Mouse (Mus musculus) testis, postnatal 14 days (tissue): Measurements from ENCODE around the gene E130114P18Rik.
A peak's percentile ranks its signal among the peaks of the same experiment; 100 is the strongest.

Experiments used
- DNase-seq: peaks from one replicate; pipeline ENCODE4 v3.0.0; 2021; ENCODE audit warnings: low spot score

E130114P18Rik gene

GRCm38 (mm10) chr4:97752276-97753010, 25.4 kb downstream of the E130114P18Rik start:
- DNase-seq: no peak

GRCm38 (mm10) chr4:97751483-97752251, 26.2 kb downstream of the E130114P18Rik start:
- DNase-seq: peak; percentile 51

- DNase-seq: peak; percentile 85
Measured at GRCm38 (mm10) chr4:97751030-97751482, 26.8 kb downstream of the E130114P18Rik start.

DNA sequence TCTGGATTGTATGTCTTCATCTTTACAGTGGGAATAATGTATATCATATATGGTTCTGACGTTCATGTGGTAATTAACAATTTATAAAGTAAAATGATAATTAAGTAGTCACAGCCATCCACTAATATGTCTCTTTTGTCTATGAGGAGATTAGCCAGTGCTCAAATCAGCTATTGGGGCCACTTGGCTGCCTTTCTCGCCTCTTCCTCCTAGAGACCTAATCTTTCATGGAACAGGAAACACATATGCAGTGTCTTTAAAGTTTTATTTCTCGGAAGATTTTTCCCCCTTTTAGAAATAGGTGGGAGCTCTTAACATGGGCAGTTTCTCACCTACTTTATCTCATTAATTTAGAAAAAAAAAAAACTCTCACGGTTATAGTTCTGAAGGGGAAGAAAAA, 27.5 kb downstream of the E130114P18Rik start:
- no peak for DNase-seq

DNA sequence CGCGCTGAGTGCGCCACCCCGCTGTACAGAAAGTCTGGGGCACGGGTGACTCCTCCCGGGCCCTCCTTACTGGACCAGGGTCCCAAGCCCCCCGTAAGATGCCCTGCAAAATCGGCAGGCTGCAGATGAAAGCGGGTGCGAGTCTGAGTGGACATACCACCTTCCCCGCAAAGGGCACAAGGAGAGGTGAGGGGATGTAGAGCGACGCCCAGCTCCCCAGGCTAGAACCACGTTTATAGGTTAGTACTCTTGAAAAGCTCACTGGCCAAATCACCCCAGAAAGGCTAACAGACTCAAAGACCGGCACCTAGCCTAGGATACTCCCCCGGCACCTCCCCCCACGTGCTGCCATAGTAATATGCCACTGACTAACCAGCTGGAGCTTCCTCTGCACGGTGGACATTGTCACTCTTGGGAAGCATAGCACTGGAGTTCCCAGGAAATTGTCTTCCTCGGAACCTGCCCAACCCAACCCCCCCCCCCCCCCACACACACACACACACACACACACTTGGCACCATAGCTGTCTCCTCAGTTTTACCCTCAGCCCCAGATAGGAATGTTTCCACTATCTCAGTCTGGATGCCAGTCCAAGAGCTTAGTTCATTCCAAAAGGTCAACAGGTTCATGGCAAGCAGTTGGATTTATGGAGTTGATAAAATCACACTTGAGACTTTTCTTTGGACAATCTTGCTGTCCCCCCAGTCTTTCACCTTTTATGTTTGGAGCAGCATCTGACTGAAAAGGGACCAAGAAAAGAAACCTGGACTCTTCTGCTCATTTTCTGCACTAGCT, 31.6 kb downstream of the E130114P18Rik start:
- DNase-seq: no peak

DNA sequence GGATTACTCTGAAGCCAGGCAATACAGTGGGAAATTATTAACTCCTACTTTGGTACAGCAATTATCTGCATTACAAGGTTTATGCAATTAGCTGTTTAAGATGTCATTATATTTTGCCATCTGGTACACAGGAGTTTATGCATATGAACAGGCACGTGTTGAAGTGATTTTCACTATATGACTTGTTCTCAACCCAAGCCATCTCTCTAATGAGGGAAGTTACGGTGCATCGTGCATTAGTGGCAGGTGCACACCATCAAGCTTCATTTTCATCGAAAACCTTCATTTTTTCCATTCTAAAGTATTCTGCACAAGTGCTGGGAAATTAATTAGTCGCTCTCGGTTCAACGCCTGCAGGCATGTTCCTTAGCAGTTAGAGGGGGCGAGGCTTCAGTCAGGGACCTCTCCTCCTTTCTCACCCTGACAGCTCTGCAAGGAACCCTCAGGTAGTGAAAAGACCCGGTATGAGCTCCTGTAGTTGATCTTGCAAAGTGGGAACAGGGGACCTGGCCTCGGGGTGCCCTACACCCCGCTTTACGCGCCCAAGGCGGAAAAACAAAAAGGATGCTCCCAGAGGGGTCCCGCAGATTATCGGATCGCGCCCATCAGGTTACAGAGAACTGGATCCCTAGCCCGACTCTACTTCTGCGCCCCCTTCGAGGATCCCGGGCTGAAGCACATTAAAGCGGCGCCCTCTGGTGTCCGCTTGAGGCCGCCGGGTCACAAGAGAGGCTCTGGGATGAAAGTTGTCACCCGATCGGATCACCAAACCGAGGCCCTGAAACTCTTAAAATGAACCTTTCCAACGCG, 32.4 kb downstream of the E130114P18Rik start:
- DNase-seq: peak; percentile 39

- DNase-seq: no peak
Measured at GRCm38 (mm10) chr4:97743932-97744331, 33.9 kb downstream of the E130114P18Rik start.

GRCm38 (mm10) chr4:97733392-97733791, 44.5 kb downstream of the E130114P18Rik start:
- no peak for DNase-seq

DNA sequence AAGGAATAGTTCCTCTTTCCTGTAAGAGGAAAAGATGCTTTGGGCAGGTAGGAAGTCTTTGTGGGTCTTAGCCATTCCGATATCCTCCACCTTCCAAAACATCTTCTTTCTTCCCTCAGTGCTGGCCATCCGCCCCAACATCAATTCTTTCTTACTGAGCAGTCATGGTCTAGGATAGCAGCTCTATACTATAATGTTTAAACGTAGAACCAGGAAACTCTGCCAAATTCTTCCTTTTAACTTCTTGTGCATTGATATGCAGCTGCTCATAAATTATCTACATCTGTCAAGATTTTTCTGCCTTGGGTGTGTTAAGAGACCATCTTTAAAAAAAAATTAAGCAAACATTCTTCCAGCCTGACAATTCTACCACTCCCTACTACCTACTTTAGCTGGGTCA, 47.5 kb downstream of the E130114P18Rik start:
- no peak for DNase-seq

- DNase-seq: no peak
Measured at GRCm38 (mm10) chr4:97729999-97730398, 47.9 kb downstream of the E130114P18Rik start.

DNA sequence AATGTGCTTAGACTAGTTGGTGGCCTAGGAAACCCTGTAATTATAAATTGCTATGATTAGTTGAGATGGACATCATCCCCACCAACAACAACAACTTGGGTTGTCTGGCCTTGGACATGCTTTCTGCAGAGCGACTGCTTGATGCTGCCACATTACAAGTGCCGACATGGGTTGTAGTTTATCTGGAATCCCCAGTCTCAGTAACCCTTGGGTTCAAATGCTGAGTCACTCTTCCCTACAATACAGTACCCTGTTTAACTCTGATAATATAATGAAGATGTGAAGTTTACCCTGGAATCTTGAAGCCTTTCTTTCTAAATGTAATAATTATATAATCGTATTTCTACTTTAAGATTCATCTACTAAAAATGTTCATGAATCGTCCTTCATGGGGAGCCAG, 49.4 kb downstream of the E130114P18Rik start:
- no peak for DNase-seq

GRCm38 (mm10) chr4:97723374-97723773, 54.5 kb downstream of the E130114P18Rik start:
- no peak for DNase-seq

DNA sequence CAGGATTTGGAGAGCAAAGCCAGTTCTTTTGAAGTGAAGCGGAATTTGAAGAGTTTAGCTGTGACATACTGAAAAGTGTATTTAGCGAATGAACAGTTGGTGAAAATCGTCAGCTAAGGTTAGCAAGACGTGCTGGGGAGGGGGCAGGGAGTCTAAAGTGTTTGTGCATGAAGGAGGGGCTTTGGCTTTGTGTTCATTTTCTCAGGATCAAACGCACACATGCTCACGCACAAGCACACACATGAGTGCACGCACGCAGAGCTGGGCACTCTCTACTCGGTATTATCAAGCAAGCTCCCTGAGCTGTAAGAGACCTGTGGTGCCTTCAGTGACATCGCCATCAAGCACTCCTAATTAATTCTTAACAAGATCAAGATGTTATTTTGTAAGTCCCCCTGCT, 55.2 kb downstream of the E130114P18Rik start:
- DNase-seq: no peak

DNA sequence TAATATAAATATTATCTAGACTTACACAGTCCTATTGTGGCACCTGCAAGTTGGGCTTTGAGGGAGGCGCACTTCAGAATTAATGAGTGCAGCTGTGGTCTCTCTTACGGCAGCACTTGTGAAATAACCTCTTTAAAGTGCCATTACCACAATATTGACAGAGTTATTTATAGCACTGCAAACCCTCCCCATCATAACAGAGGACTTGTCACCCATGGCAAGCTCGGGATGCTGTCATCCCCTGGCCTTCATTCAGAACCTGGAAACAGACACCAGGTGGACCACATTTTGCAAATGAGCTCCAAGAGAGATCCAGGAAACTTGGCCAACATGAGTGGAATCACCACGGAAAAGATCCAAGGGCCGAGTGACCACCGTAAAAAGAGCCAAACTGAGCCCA, 63.3 kb downstream of the E130114P18Rik start:
- no peak for DNase-seq

GRCm38 (mm10) chr4:97714101-97714615, 63.7 kb downstream of the E130114P18Rik start:
- no peak for DNase-seq

- no peak for DNase-seq
Measured at GRCm38 (mm10) chr4:97712547-97712946, 65.3 kb downstream of the E130114P18Rik start.

DNA sequence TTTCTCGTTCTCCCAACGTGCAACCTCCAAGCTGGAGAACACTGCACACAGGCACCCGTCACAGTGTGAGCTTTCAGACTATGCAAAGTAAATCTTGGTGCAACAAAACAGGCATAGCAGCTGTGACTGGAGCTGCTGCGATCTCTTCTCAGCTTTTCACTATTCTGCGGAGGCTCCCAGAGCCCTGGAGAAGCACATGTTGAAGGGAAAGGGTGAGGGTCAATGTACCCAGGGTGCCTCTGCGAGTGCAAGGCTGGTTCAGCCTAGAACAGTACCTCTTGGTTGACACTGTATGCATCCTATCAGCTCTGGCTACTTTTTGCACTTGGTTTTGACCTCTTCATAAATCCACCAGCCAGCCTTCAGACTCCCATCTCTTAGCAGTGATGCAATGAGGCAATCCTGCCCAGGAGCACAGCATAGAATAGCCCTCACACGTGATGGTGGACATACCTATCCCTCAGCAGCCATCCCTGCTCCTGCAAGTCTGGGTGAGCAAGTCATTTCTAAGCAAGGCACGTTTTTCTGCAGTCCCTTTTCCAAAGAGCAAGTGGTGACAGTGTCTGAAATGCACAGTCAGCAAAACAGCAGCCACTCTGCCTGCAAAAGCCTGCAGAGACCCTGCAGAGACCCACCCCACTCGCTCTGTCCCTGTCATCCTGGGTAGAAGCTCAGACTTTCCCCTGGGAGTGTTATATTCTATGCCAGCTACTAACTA, 67.7 kb downstream of the E130114P18Rik start:
- no peak for DNase-seq

- DNase-seq: no peak
Measured at GRCm38 (mm10) chr4:97707373-97708152, 70.3 kb downstream of the E130114P18Rik start.

DNA sequence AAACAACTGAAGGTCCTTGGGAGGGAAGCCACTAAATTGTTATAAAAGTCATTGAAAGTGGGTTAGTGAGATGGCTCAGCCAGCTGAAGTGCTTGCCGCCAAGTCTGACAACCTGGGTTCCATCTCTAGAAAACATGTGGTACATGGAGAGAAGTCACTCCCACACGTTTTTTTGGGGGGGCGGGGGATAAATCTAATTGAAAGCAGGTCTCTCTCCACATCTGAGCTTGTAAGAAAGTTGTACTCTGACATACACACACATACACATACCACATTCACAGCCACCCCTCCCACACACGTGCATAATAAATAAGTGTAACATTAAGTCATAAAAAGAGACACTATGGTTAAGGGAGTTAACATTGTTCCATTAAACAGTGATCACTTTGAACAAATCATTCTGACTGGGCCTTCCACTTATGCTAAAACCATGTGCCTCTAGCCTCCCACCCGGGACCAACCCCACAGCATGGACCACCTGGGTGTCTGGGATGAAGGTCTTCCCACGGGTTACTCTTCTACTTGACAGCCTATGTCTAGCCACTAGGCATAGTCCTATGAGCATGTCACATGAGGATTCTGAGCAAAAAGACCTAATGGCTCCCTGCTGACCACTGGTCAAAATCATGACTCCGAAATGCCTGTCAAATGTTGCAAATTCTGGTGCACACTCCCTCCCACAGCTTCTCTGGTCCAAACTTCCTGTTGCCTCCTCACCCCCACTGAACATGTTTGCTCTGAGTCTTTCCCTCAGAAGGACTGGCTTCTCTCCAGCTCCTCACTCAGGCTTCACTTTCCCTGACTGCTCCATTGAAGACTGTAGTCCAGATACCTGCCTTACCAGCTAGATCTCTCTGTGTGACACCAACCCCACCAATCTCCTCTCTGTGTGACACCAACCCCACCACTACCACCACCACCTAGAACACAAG, 80.9 kb downstream of the E130114P18Rik start:
- no peak for DNase-seq
